Mouse (Mus musculus) neural tube, embryonic 15.5 days (tissue): Measurements from ENCODE around the gene Hcrtr1. TPM values are rescaled to one million over a fixed set of nuclear protein-coding genes. Genes with fewer than 3 reads are reported as not detected.

Experiments used
- ATAC-seq: fragments of 200-750 bp; cut with Nextera tagmentation; 2 replicates; pipeline ENCODE4 v1.8.0; 2017; ENCODE audit warnings: mild to moderate bottlenecking, moderate TSS enrichment, moderate library complexity; ENCODE audit not compliant: low FRiP score
- H3K27ac ChIP-seq: fragments of 300-500 bp; sonication (generic); replicated peaks from 2 replicates; pipeline ENCODE4 v1.5.1; 2015; ENCODE audit warnings: mild to moderate bottlenecking, inconsistent platforms
- H3K27me3 ChIP-seq: fragments of 300-500 bp; sonication (generic); replicated peaks from 2 replicates; pipeline ENCODE4 v1.6.1; 2015; ENCODE audit warnings: inconsistent platforms
- H3K36me3 ChIP-seq: fragments of 300-500 bp; sonication (generic); 2 replicates; pipeline ENCODE4 v1.6.1; 2015; ENCODE audit warnings: inconsistent platforms
- H3K4me1 ChIP-seq: fragments of 300-500 bp; sonication (generic); 2 replicates; pipeline ENCODE4 v1.6.1; 2015; ENCODE audit warnings: inconsistent platforms
- H3K4me2 ChIP-seq: fragments of 300-500 bp; sonication (generic); 2 replicates; pipeline ENCODE4 v1.6.1; 2015; ENCODE audit warnings: inconsistent platforms, mild to moderate bottlenecking, moderate library complexity
- H3K4me3 ChIP-seq: fragments of 300-500 bp; sonication (generic); replicated peaks from 2 replicates; pipeline ENCODE4 v1.5.1; 2015; ENCODE audit warnings: mild to moderate bottlenecking, inconsistent platforms
- H3K9ac ChIP-seq: fragments of 300-500 bp; sonication (generic); replicated peaks from 2 replicates; pipeline ENCODE4 v1.6.1; 2015; ENCODE audit warnings: mild to moderate bottlenecking, inconsistent platforms
- H3K9me3 ChIP-seq: fragments of 300-500 bp; sonication (generic); replicated peaks from 2 replicates; pipeline ENCODE4 v1.6.1; 2016; ENCODE audit warnings: inconsistent platforms
- WGBS: fragments of 180-500 bp; shearing (Covaris S2); methylation state at CpG from one replicate; pipeline ENCODE4 v1.1.7; 2015; ENCODE audit warnings: mixed read lengths; 5-methylcytosine and 5-hydroxymethylcytosine counted together
- polyA plus RNA-seq: library from polyadenylated mRNA; unstranded; fragments of >200 nt; fragmentation: Nextera tagmentation; extraction: Ambion mirVana; gene quantifications from 2 replicates; pipeline ENCODE4 v1.2.1, GENCODE M21; 2015

Hcrtr1 gene
- polyA plus RNA-seq = 3.7 and 3.9 TPM in 2 replicates

GRCm38 (mm10) chr4:130139214-130139492, at the start of gene Hcrtr1:
Gene Hcrtr1 (minus strand): TSS chr4:130139359.
- H3K4me2 ChIP-seq = peak within 1 kb of the TSS; percentile 96
- peak within 1 kb of the TSS; percentile 42 for H3K9ac ChIP-seq
- H3K27me3 ChIP-seq = peaks cover 49% of the 10 kb centered on the region
- ATAC-seq = no peak
- WGBS = 0% methylated on average over 13 of the region's 15 CpGs
- peaks cover 25% of the 10 kb centered on the region for H3K4me1 ChIP-seq
- no peak within 1 kb of the TSS for H3K27ac ChIP-seq
- no peaks in the 10 kb centered on the region for H3K36me3 ChIP-seq
- H3K4me3 ChIP-seq = peak within 1 kb of the TSS; percentile 47
- no peaks in the 10 kb centered on the region for H3K9me3 ChIP-seq

DNA sequence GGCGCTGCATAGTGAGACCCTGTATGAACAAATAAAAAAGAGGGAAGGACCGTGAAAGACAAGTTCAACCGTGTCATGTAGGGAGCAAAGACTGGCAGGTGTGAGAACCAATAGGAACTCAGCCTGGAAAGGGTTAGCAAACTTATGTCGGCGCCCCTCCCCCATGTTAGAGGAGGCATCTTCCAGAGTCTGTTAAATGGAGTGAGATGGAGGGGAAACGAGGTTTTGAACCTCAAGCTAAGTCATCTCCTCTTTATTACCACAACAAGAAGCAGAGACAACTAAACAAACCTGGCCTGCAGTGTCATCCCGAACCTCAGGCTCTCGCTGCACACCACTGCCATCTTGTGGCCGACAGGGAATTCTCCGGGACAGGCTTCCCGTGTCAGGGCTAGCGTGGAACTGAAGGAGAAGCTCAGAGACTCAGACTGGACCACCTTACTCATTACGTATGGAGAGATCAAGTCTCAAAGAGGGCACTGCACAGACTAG, 49.7 kb upstream of the Hcrtr1 start:
- Histone ChIP-seq H3K27ac (no peak overlapping the region), H3K4me2 (peak overlapping the region; percentile 46), H3K9ac (no peak overlapping the region), H3K4me1 (peaks cover 3% of the 10 kb centered on the region; the same call in 1 of the 2 replicates), H3K27me3 (no peaks in the 10 kb centered on the region; the same call in 1 of the 2 replicates), H3K36me3 (no peaks in the 10 kb centered on the region), H3K9me3 (no peaks in the 10 kb centered on the region), H3K4me3 (peak overlapping the region; percentile 23; the same call in 1 of the 2 replicates)
- WGBS = 3% methylated on average over 13 of the region's 13 CpGs
- peak; percentile 68 for ATAC-seq

DNA sequence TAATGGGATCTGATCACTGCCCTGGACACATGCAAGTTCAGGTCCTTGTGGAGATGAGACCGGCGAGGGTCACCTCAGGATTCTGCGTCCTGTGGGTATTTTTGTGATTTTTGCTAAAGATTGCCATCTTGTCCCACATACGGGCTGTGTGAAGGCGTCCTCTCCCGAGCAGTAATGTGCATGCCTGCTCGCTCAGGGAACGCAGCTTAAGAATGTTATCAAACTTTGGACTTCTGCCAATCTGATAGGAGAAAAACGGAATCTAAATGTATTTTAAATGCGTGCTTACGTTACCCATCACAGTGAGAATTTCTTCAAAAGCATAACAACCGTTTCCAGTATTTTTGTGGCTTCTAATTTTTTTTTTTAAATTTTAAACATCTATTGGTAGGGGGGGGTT, 47.7 kb upstream of the Hcrtr1 start:
- WGBS = 76% methylated on average over 12 of the region's 12 CpGs
- H3K9me3 ChIP-seq = no peaks in the 10 kb centered on the region
- no peak for ATAC-seq
- H3K36me3 ChIP-seq = no peaks in the 10 kb centered on the region
- no peak overlapping the region for H3K9ac ChIP-seq
- H3K4me1 ChIP-seq = peaks cover 3% of the 10 kb centered on the region; the same call in 1 of the 2 replicates
- no peak overlapping the region for H3K4me2 ChIP-seq
- H3K27me3 ChIP-seq = no peaks in the 10 kb centered on the region; the same call in 1 of the 2 replicates
- H3K27ac ChIP-seq = no peak overlapping the region
- no peak overlapping the region for H3K4me3 ChIP-seq

DNA sequence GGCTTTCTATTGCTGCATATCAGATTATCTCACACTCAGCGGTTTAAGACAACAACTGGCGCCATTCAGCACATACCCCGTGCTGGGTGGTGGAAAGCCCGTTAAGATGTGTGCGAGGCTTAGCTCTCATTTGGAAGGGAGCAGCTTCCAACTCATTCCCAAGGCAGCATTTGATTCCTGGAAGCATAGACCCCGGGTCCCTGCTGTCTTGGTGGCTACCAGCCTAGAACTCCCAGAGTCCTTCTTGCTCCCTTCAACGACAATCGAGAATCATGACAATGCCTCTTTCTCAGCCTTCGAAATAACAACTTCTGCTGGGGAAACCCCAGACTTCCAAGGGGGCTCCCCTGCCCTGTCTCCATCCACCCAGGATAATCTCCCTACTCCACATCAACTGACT, 47.3 kb upstream of the Hcrtr1 start:
- 81% methylated on average over 9 of the region's 9 CpGs for WGBS
- no peak overlapping the region for H3K4me2 ChIP-seq
- H3K27ac ChIP-seq = no peak overlapping the region
- no peaks in the 10 kb centered on the region for H3K36me3 ChIP-seq
- no peaks in the 10 kb centered on the region; the same call in 1 of the 2 replicates for H3K27me3 ChIP-seq
- H3K9ac ChIP-seq = no peak overlapping the region
- H3K9me3 ChIP-seq = no peaks in the 10 kb centered on the region
- H3K4me3 ChIP-seq = no peak overlapping the region
- peaks cover 3% of the 10 kb centered on the region; the same call in 1 of the 2 replicates for H3K4me1 ChIP-seq
- no peak for ATAC-seq

GRCm38 (mm10) chr4:130183879-130184278, 44.7 kb upstream of the Hcrtr1 start:
- WGBS = 82% methylated on average over 5 of the region's 5 CpGs

GRCm38 (mm10) chr4:130183023-130183422, 43.9 kb upstream of the Hcrtr1 start:
- H3K4me3 ChIP-seq = no peak overlapping the region
- peaks cover 6% of the 10 kb centered on the region for H3K27me3 ChIP-seq
- H3K36me3 ChIP-seq = no peaks in the 10 kb centered on the region
- H3K27ac ChIP-seq = no peak overlapping the region
- no peaks in the 10 kb centered on the region for H3K9me3 ChIP-seq
- no peak overlapping the region for H3K9ac ChIP-seq
- H3K4me1 ChIP-seq = no peaks in the 10 kb centered on the region
- no peak overlapping the region for H3K4me2 ChIP-seq
- WGBS = 88% methylated on average over 13 of the region's 13 CpGs
- no peak for ATAC-seq

More at GRCm38 (mm10) chr4:130183879-130184278, 44.7 kb upstream of the Hcrtr1 start:
- H3K4me3 ChIP-seq = no peak overlapping the region
- no peaks in the 10 kb centered on the region for H3K9me3 ChIP-seq
- peaks cover 6% of the 10 kb centered on the region for H3K27me3 ChIP-seq
- no peak for ATAC-seq
- H3K4me2 ChIP-seq = no peak overlapping the region
- H3K9ac ChIP-seq = no peak overlapping the region
- no peaks in the 10 kb centered on the region for H3K36me3 ChIP-seq
- no peak overlapping the region for H3K27ac ChIP-seq
- H3K4me1 ChIP-seq = peaks cover 3% of the 10 kb centered on the region; the same call in 1 of the 2 replicates

DNA sequence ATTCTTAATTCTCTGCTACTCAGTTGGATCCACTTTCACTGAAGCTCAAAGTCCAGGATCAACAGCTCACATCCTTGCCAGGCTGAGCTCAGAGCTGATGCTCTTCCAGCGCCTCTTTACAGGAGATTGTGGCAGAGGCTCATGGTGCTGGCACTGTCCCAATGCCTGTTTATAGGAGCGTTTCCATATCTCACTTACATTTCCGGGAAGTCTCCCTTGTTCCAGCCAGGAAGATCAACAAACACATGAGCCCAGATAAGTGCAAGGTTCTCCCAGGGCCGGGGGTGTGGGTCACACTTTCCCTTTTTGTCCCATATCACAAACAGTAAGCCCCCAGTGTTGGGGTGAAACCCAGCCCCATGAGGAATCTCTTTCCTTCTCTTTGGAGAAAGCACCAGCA, 42.7 kb upstream of the Hcrtr1 start:
- WGBS = 78% methylated on average over 4 of the region's 4 CpGs
- Histone ChIP-seq H3K4me1 (no peaks in the 10 kb centered on the region), H3K9me3 (no peaks in the 10 kb centered on the region), H3K27ac (no peak overlapping the region), H3K9ac (no peak overlapping the region), H3K27me3 (peaks cover 6% of the 10 kb centered on the region), H3K36me3 (no peaks in the 10 kb centered on the region), H3K4me2 (no peak overlapping the region), H3K4me3 (no peak overlapping the region)
- no peak for ATAC-seq

GRCm38 (mm10) chr4:130180909-130181602, 41.9 kb upstream of the Hcrtr1 start:
- H3K9me3 ChIP-seq = no peaks in the 10 kb centered on the region
- 64% methylated on average over 7 of the region's 7 CpGs for WGBS
- no peaks in the 10 kb centered on the region for H3K36me3 ChIP-seq
- no peak overlapping the region for H3K9ac ChIP-seq
- H3K27me3 ChIP-seq = peaks cover 10% of the 10 kb centered on the region
- H3K4me3 ChIP-seq = no peak overlapping the region
- no peaks in the 10 kb centered on the region for H3K4me1 ChIP-seq
- no peak for ATAC-seq
- no peak overlapping the region for H3K4me2 ChIP-seq
- no peak overlapping the region for H3K27ac ChIP-seq

- no peak overlapping the region for H3K4me2 ChIP-seq
- ATAC-seq = no peak
- H3K27me3 ChIP-seq = peaks cover 20% of the 10 kb centered on the region
- no peak overlapping the region for H3K4me3 ChIP-seq
- H3K9me3 ChIP-seq = no peaks in the 10 kb centered on the region
- no peak overlapping the region for H3K9ac ChIP-seq
- H3K36me3 ChIP-seq = no peaks in the 10 kb centered on the region
- no peak overlapping the region for H3K27ac ChIP-seq
- WGBS = 90% methylated on average over 3 of the region's 3 CpGs
- peaks cover 8% of the 10 kb centered on the region for H3K4me1 ChIP-seq
Observed at GRCm38 (mm10) chr4:130179876-130180275, 40.7 kb upstream of the Hcrtr1 start.

GRCm38 (mm10) chr4:130177536-130177935, 38.4 kb upstream of the Hcrtr1 start:
- peaks cover 33% of the 10 kb centered on the region for H3K27me3 ChIP-seq
- no peak for ATAC-seq
- peaks cover 18% of the 10 kb centered on the region for H3K4me1 ChIP-seq
- H3K4me2 ChIP-seq = no peak overlapping the region
- WGBS = 75% methylated on average over 7 of the region's 7 CpGs
- no peaks in the 10 kb centered on the region for H3K36me3 ChIP-seq
- H3K27ac ChIP-seq = no peak overlapping the region
- H3K9me3 ChIP-seq = no peaks in the 10 kb centered on the region
- H3K9ac ChIP-seq = no peak overlapping the region
- H3K4me3 ChIP-seq = no peak overlapping the region

GRCm38 (mm10) chr4:130177087-130177486, 37.9 kb upstream of the Hcrtr1 start:
- H3K9me3 ChIP-seq = no peaks in the 10 kb centered on the region
- no peak overlapping the region for H3K4me3 ChIP-seq
- H3K4me1 ChIP-seq = peaks cover 18% of the 10 kb centered on the region
- H3K27me3 ChIP-seq = peaks cover 33% of the 10 kb centered on the region
- H3K4me2 ChIP-seq = no peak overlapping the region
- 90% methylated on average over 4 of the region's 4 CpGs for WGBS
- ATAC-seq = no peak
- no peak overlapping the region for H3K9ac ChIP-seq
- no peaks in the 10 kb centered on the region for H3K36me3 ChIP-seq
- H3K27ac ChIP-seq = no peak overlapping the region

DNA sequence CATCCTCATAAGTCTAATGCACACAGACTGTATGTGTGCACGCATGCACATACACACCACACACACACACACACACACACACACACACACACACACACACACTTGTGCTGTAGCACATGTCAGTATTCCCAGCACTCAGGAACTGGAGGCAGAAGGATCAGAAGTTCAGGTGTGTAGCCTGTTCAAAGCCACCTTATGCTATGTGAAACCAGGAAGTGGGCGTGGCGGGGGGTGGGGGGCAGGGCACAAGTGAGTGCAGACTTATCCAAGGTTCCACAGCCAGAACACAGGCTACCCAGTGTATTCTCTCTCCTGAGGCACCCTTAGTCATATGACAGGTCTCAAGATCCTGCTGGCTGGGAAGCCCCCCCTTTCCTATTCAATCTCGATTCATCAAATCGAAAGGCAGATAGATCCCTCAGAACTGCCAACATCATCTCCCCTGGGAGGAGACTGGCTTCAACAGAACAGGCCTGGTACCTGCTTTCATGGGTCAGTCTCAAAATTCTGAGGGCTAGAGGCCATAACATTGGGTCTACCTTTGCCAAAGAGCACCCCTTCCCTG, 37.1 kb upstream of the Hcrtr1 start:
- Histone ChIP-seq H3K4me2 (no peak overlapping the region), H3K4me3 (no peak overlapping the region), H3K9me3 (no peaks in the 10 kb centered on the region), H3K4me1 (peaks cover 18% of the 10 kb centered on the region), H3K9ac (no peak overlapping the region), H3K27ac (no peak overlapping the region), H3K27me3 (peaks cover 33% of the 10 kb centered on the region), H3K36me3 (no peaks in the 10 kb centered on the region)
- no peak for ATAC-seq
- 76% methylated on average over 5 of the region's 5 CpGs for WGBS
